Mouse (Mus musculus) limb, embryonic 13.5 days (tissue): ENCODE data around the gene Actr2. TPM values are rescaled to one million over a fixed set of nuclear protein-coding genes. Genes with fewer than 3 reads are reported as not detected.
"Not testable (repeated sequence)": the region's sequence is repeated elsewhere in the genome, so short reads cannot be mapped to it uniquely, and the experiment has no call there.

Experiments
- ATAC-seq: fragments of 200-750 bp; cut with Nextera tagmentation; 2 replicates; pipeline ENCODE4 v1.8.0; 2017; ENCODE audit warnings: low read depth, moderate number of reproducible peaks, moderate TSS enrichment; ENCODE audit not compliant: low FRiP score
- H3K27ac ChIP-seq: fragments of 300-500 bp; sonication (generic); 2 replicates; pipeline ENCODE4 v1.5.1; 2015; ENCODE audit warnings: inconsistent platforms, mild to moderate bottlenecking, moderate library complexity
- H3K27me3 ChIP-seq: fragments of 300-500 bp; sonication (generic); 2 replicates; pipeline ENCODE4 v1.6.1; 2015; ENCODE audit warnings: mild to moderate bottlenecking, inconsistent platforms
- H3K36me3 ChIP-seq: fragments of 300-500 bp; sonication (generic); 2 replicates; pipeline ENCODE4 v1.6.1; 2015; ENCODE audit warnings: inconsistent platforms, mild to moderate bottlenecking, moderate library complexity
- H3K4me1 ChIP-seq: fragments of 300-500 bp; sonication (generic); 2 replicates; pipeline ENCODE4 v1.6.1; 2015; ENCODE audit warnings: inconsistent platforms
- H3K4me2 ChIP-seq: fragments of 300-500 bp; sonication (generic); replicated peaks from 2 replicates; pipeline ENCODE4 v1.6.1; 2015; ENCODE audit warnings: inconsistent platforms, mild to moderate bottlenecking, moderate library complexity
- H3K4me3 ChIP-seq: fragments of 300-500 bp; sonication (generic); 2 replicates; pipeline ENCODE4 v1.5.1; 2015; ENCODE audit warnings: moderate library complexity, mild to moderate bottlenecking, inconsistent platforms
- H3K9ac ChIP-seq: fragments of 300-500 bp; sonication (generic); 2 replicates; pipeline ENCODE4 v1.6.1; 2015; ENCODE audit warnings: mild to moderate bottlenecking, inconsistent platforms
- H3K9me3 ChIP-seq: fragments of 300-500 bp; sonication (generic); 2 replicates; pipeline ENCODE4 v1.6.1; 2016; ENCODE audit warnings: inconsistent platforms
- WGBS: fragments of 180-500 bp; shearing (Covaris S2); methylation state at CpG from one replicate; pipeline ENCODE4 v1.1.7; 2015; 5-methylcytosine and 5-hydroxymethylcytosine counted together
- polyA plus RNA-seq: library from polyadenylated mRNA; unstranded; fragments of >200 nt; fragmentation: Nextera tagmentation; extraction: Ambion mirVana; gene quantifications from 2 replicates; pipeline ENCODE4 v1.2.1, GENCODE M21; 2015

Gene Actr2
- polyA plus RNA-seq = 119 and 120 TPM in 2 replicates

DNA sequence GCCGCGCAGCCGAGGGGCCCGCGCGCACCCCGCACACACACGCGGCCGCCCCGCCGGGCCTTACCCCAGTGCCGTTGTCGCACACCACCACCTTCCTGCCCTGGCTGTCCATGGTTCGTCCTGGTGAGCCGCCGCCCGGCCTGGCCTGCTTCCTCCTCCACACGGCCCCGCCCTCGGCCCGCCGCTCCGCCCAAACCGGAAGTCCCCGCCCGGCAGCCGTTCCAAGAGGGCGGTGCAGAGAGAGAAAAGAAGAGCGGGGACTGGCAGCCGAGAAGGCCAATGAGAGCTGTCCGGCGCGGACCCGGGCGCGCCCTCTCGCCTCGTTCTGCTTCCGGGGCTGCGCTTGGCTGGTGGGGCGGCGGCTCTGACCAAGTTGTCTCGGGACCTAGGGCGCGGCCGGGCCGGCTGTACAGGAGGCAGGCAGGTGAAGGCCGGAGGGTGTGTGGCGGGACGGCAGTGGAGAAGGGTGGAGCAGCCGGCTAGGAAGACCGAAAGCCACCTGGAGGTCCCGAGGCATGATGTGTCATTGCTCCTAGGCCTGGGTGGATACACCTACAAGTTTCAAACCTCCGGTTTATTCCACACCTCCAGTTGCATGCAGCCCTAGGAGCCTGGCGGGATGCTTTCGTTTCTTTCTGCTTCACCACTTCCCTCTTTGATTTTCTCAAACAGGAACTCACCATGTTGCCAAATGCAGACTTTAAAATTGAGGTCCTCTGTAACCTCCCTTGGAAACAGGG, at the start of gene Actr2:
Actr2 (minus strand) TSS at position 173 of the 740 bp plus-strand sequence.
- under 1% methylated on average over 43 of the region's 57 CpGs for WGBS
- H3K9me3 ChIP-seq = no peaks in the 10 kb centered on the region

DNA sequence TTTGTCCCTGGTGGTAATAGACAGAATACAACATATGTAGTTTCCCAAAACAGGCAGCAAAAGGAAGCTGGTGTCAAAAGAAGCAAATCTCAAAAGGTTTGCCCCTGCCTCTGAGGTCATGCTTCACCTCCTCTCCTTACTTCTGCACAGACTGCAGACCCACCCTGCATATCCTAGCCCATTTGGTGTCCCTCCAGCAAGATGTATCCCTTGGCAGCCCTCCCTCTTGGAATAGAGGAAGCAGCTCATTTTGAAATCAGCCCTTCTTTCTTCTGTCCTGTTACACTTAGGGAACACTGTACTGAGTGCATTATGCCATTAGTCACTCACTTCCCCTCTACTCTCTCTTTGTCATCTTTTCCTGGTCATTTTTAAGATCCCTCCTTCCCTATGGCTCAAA, 46.2 kb upstream of the Actr2 start:
- H3K9me3 ChIP-seq = no peaks in the 10 kb centered on the region; the same call in 1 of the 2 replicates
- no peak overlapping the region for H3K9ac ChIP-seq
- no peaks in the 10 kb centered on the region for H3K36me3 ChIP-seq
- H3K27me3 ChIP-seq = no peaks in the 10 kb centered on the region
- ATAC-seq = no peak
- no peak overlapping the region for H3K4me3 ChIP-seq
- H3K4me1 ChIP-seq = no peaks in the 10 kb centered on the region
- H3K4me2 ChIP-seq = no peak overlapping the region
- no peak overlapping the region for H3K27ac ChIP-seq

More for the DNA sequence above, at the start of gene Actr2:
- peak; percentile 100 for ATAC-seq
- Histone ChIP-seq H3K4me1 (peaks cover 10% of the 10 kb centered on the region), H3K27ac (peak within 1 kb of the TSS; percentile 90), H3K9ac (peak within 1 kb of the TSS; percentile 89), H3K4me2 (peak within 1 kb of the TSS; percentile 81), H3K36me3 (peaks cover 12% of the 10 kb centered on the region; the same call in 1 of the 2 replicates), H3K27me3 (no peaks in the 10 kb centered on the region), H3K4me3 (peak within 1 kb of the TSS; percentile 93)

DNA sequence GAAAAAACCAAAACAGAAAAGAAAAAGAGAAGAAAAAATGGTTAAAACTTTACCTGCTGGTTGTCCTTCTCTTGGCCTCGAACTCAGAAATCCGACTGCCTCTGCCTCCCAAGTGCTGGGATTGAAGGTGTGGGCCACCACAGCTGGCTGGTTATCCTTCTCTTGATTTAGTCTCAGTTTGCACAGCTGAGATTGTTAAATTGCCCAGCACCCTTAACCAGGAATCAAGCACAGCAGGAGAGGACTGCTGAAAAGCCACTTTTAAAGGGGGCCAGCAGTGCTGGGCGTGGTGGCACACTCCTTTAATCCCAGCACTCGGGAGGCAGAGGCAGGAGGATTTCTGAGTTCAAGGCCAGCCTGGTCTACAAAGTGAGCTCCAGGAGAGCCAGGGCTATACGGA, 40.8 kb upstream of the Actr2 start:
- not testable (repeated sequence) for H3K4me1 ChIP-seq, H3K4me2 ChIP-seq, H3K27me3 ChIP-seq, H3K27ac ChIP-seq, H3K36me3 ChIP-seq, H3K9ac ChIP-seq, H3K9me3 ChIP-seq, H3K4me3 ChIP-seq, ATAC-seq
- 86% methylated on average over 5 of the region's 5 CpGs for WGBS

DNA sequence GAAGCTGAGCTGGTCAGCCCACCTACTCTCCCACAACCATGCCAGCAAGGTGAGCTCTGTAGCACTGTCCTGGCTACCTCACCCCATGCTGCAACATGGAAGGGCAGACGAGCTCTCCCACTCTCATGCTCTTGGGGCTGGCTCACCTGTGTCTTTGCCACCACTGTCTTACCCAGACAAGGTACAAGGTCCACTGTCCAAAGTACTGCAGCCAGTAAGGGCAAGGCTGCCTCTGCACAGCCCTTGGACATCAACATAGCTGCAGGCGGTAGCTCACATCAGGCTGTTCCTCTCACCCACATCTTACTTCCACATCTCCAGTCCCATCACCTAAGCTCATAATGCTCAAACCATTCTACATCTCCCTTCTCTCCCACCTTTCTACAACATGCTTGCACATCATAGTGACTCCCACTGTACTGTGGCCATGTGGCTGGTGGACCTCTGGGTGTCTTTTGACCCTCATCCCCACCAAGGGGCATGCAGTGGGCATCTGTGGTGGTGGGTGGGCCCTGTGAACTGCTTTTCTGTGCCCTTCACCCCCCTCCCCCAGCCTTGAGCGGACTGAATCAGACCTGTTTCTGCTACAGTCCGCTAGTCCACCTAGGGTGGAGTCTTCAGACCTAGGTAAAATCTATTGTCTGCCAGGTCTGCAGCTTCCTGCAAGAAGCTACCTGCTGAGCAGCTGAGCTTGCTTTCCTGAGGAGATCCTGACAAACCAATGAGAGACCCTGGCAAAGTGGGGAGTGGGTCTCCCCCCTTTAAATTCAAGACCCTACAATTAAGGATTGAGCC, 39.6 kb upstream of the Actr2 start:
- Histone ChIP-seq H3K27me3 (no peaks in the 10 kb centered on the region), H3K4me1 (no peaks in the 10 kb centered on the region), H3K36me3 (no peaks in the 10 kb centered on the region), H3K4me3 (no peak overlapping the region), H3K9me3 (peaks cover 3% of the 10 kb centered on the region), H3K4me2 (no peak overlapping the region), H3K9ac (no peak overlapping the region), H3K27ac (no peak overlapping the region)
- WGBS = 85% methylated on average over 4 of the region's 4 CpGs
- ATAC-seq = no peak

DNA sequence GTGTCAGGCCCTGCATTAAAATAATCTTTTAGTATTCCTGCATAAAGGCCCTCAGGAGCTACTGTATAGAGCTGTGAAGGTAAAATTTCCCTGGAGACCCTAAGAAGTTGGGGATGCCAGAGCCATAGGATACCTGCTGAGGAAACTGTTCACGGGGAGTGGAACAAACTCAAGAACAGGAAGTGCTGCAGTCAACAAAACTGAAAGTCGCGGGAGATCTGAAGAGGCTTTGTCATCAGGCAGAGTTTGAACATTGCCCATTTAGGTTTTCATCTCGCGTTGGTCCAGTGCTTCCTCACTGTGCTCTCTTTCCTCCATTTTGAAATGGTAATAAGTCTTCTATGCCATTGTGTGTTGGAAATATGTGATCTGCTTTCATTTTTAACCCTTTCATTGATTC, 38.6 kb upstream of the Actr2 start:
- ATAC-seq = no peak
- no peak overlapping the region for H3K27ac ChIP-seq
- no peaks in the 10 kb centered on the region for H3K36me3 ChIP-seq
- 90% methylated on average over 5 of the region's 5 CpGs for WGBS
- H3K4me1 ChIP-seq = no peaks in the 10 kb centered on the region
- H3K9ac ChIP-seq = no peak overlapping the region
- no peaks in the 10 kb centered on the region for H3K27me3 ChIP-seq
- peaks cover 3% of the 10 kb centered on the region for H3K9me3 ChIP-seq
- H3K4me3 ChIP-seq = no peak overlapping the region
- H3K4me2 ChIP-seq = no peak overlapping the region

DNA sequence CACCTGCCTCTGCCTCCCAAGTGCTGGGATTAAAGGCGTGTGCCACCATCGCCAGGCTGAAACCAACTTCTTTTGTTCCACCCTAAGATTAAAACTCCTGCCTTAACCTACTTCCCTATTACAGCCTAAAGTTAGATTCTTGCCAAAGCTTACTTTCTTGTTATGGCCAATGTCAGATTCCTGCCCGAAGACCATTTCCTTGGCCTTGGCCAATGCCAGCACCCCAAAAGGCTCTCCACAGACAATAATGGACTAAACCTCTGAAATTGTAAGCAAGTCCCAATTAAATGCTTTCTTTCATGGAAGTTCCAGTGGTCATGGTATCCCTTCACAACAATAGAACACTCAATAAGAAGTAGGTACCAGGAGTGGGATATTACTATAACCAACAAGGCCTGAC, 37.2 kb upstream of the Actr2 start:
- no peak overlapping the region for H3K27ac ChIP-seq
- peaks cover 3% of the 10 kb centered on the region for H3K9me3 ChIP-seq
- H3K36me3 ChIP-seq = no peaks in the 10 kb centered on the region
- no peaks in the 10 kb centered on the region for H3K4me1 ChIP-seq
- H3K4me2 ChIP-seq = no peak overlapping the region
- no peak overlapping the region for H3K4me3 ChIP-seq
- ATAC-seq = no peak
- no peak overlapping the region for H3K9ac ChIP-seq
- no peaks in the 10 kb centered on the region for H3K27me3 ChIP-seq
- WGBS = 97% methylated on average over 3 of the region's 3 CpGs

DNA sequence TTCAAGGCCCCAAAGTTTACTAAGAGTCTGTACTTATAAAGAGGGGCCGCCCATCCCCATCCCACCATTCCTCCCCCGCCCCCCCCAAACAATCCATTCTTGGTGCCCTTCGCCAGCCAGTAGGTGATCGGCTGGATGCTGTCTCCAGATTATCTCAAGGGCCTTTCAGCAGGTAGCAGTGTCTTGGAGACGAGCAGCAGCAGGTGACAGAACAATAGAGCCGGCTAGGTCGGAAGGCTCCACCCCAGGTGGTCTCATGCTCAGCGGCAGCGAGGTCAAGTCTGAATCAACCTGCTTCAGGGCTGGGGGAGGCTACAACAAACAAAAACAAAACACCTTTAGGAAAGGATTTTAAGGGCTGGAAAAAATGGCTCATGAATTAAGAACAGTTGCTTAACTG, 32.7 kb upstream of the Actr2 start:
- Histone ChIP-seq H3K9ac (no peak overlapping the region), H3K36me3 (no peaks in the 10 kb centered on the region)
- WGBS = 42% methylated on average over 9 of the region's 9 CpGs

GRCm38 (mm10) chr11:20144536-20145263, 32.0 kb upstream of the Actr2 start:
- WGBS = 88% methylated on average over 9 of the region's 9 CpGs
- no peaks in the 10 kb centered on the region for H3K9me3 ChIP-seq
- no peak overlapping the region for H3K27ac ChIP-seq
- no peaks in the 10 kb centered on the region for H3K27me3 ChIP-seq
- no peak overlapping the region for H3K9ac ChIP-seq
- no peak for ATAC-seq
- no peak overlapping the region for H3K4me2 ChIP-seq
- no peaks in the 10 kb centered on the region for H3K36me3 ChIP-seq
- H3K4me3 ChIP-seq = no peak overlapping the region
- no peaks in the 10 kb centered on the region for H3K4me1 ChIP-seq

More for the DNA sequence above, 32.7 kb upstream of the Actr2 start:
- no peaks in the 10 kb centered on the region for H3K4me1 ChIP-seq
- no peak overlapping the region for H3K4me2 ChIP-seq
- no peak overlapping the region for H3K4me3 ChIP-seq
- H3K9me3 ChIP-seq = no peaks in the 10 kb centered on the region
- H3K27ac ChIP-seq = no peak overlapping the region
- no peaks in the 10 kb centered on the region for H3K27me3 ChIP-seq
- no peak for ATAC-seq

DNA sequence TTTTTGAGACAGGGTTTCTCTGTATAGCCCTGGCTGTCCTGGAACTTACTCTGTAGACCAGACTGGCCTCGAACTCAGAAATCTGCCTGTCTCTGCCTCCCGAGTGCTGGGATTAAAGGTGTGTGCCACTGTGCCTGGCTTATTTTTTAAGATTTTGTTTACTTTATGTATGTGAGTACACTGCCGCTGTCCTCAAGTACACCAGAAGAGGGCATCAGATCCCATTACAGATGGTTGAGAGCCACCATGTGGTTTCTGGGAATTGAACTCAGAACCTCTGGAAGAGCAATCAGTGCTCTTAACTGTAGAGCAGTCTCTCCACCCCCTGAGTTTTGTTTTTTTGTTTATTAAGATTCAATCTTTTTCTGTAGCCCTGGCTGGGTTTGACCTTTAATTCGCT, 31.0 kb upstream of the Actr2 start:
- not testable (repeated sequence) for H3K9ac ChIP-seq, H3K36me3 ChIP-seq, H3K9me3 ChIP-seq, H3K4me3 ChIP-seq, H3K27ac ChIP-seq, H3K27me3 ChIP-seq, H3K4me1 ChIP-seq, ATAC-seq, H3K4me2 ChIP-seq
- WGBS = 89% methylated on average over 4 of the region's 4 CpGs

DNA sequence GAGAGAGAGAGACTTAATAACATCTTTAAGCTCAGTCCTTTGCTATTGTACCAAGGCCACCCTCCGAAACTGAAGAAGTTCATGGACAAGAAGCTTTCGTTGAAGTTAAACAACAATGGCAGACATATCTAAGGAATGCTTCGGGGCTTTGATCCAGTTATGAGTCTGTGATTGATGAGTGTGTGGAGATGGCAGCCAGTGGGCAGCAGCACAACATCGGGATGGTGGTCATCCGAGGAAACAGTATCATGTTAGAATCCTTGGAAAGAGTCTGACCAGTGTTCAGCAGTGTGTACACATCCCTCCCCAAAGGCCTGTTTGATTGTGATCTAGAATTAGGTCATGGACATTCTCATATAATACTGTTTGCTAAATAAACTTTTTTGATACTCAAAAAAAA, 29.8 kb upstream of the Actr2 start:
- Histone ChIP-seq H3K9me3 (no peaks in the 10 kb centered on the region), H3K27me3 (no peaks in the 10 kb centered on the region), H3K4me2 (no peak overlapping the region), H3K36me3 (no peaks in the 10 kb centered on the region), H3K9ac (no peak overlapping the region), H3K4me1 (no peaks in the 10 kb centered on the region), H3K4me3 (no peak overlapping the region), H3K27ac (no peak overlapping the region)
- ATAC-seq = no peak
- 90% methylated on average over 5 of the region's 5 CpGs for WGBS

DNA sequence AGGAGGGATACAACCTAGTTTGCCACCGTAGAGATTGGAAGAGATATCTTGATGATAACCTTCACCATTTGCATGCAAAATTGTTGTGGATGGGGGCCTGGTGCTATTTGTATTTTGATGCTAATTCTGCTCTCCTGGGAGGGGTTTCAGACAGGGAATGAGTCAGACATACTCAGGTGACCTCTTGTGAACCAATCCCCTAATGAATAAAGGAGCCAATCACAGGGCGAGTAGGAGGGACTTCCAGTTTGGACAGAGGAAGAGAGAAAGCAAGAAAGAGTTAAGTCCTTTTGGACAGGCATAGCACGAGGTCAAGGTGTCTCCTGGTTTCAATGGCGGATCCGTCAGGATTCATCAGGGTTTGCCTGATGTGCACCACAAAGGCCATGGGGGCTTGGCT, 27.6 kb upstream of the Actr2 start:
- Histone ChIP-seq H3K9me3 (no peaks in the 10 kb centered on the region), H3K27ac (no peak overlapping the region), H3K36me3 (no peaks in the 10 kb centered on the region), H3K9ac (no peak overlapping the region), H3K4me3 (no peak overlapping the region), H3K27me3 (no peaks in the 10 kb centered on the region), H3K4me2 (no peak overlapping the region), H3K4me1 (no peaks in the 10 kb centered on the region)
- no peak for ATAC-seq
- WGBS = 87% methylated on average over 5 of the region's 5 CpGs

DNA sequence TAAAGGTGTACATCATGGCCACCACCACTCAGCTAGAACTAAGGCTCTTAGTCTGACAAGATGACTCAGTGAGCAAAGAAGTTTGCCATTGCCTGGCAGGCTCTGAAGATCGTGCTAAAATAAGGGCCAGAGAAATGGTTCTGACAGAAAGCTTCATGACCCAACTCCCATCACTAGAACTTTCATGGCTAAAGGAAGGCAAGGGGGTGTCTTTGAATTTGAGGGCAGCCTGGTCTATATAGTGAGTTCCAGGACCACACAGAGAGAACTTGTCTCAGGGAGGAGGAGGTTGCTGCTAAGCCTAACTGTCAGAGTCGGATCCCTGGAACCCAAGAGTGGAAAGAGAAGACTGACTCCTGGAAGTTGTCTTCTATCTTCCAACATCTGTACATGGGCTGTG, 27.0 kb upstream of the Actr2 start:
- Histone ChIP-seq H3K36me3 (no peaks in the 10 kb centered on the region), H3K9me3 (no peaks in the 10 kb centered on the region), H3K27me3 (no peaks in the 10 kb centered on the region), H3K27ac (no peak overlapping the region), H3K4me1 (no peaks in the 10 kb centered on the region), H3K4me2 (no peak overlapping the region), H3K9ac (no peak overlapping the region), H3K4me3 (no peak overlapping the region)
- WGBS = 94% methylated on average over 2 of the region's 2 CpGs
- ATAC-seq = no peak
